Mouse (Mus musculus) hindbrain, embryonic 16.5 days (tissue): ENCODE measurements around the gene Mrps18a. TPM values are rescaled to one million over a fixed set of nuclear protein-coding genes. Genes with fewer than 3 reads are reported as not detected.

Experiments
- ATAC-seq: fragments of 200-750 bp; cut with Nextera tagmentation; 2 replicates; pipeline ENCODE4 v1.8.0; 2017; ENCODE audit warnings: moderate TSS enrichment, moderate library complexity
- H3K27ac ChIP-seq: fragments of 300-500 bp; sonication (generic); 2 replicates; pipeline ENCODE4 v1.5.1; 2014; ENCODE audit warnings: low read depth, mild to moderate bottlenecking, control low read depth, low read length, moderate library complexity
- H3K27me3 ChIP-seq: fragments of 300-500 bp; sonication (generic); replicated peaks from 2 replicates; pipeline ENCODE4 v1.6.1; 2014; ENCODE audit warnings: low read length; ENCODE audit not compliant: control insufficient read depth, insufficient read depth
- H3K36me3 ChIP-seq: fragments of 300-500 bp; sonication (generic); 2 replicates; pipeline ENCODE4 v1.6.1; 2014; ENCODE audit warnings: mild to moderate bottlenecking, low read length, moderate library complexity, mixed read lengths; ENCODE audit not compliant: control insufficient read depth, insufficient read depth
- H3K4me1 ChIP-seq: fragments of 300-500 bp; sonication (generic); 2 replicates; pipeline ENCODE4 v1.6.1; 2014; ENCODE audit warnings: low read depth, low read length; ENCODE audit not compliant: control insufficient read depth, insufficient read depth
- H3K4me2 ChIP-seq: fragments of 300-500 bp; sonication (generic); 2 replicates; pipeline ENCODE4 v1.6.1; 2014; ENCODE audit warnings: mild to moderate bottlenecking, low read length, control low read depth, moderate library complexity
- H3K4me3 ChIP-seq: fragments of 300-500 bp; sonication (generic); 2 replicates; pipeline ENCODE4 v1.5.1; 2014; ENCODE audit warnings: mild to moderate bottlenecking, low read length, control low read depth, moderate library complexity
- H3K9ac ChIP-seq: fragments of 300-500 bp; sonication (generic); 2 replicates; pipeline ENCODE4 v1.6.1; 2014; ENCODE audit warnings: low read depth, mild to moderate bottlenecking, control low read depth, low read length, moderate library complexity
- H3K9me3 ChIP-seq: fragments of 300-500 bp; sonication (generic); 2 replicates; pipeline ENCODE4 v1.6.1; 2014; ENCODE audit warnings: mild to moderate bottlenecking, low read length, moderate library complexity; ENCODE audit not compliant: control insufficient read depth
- WGBS: fragments of 180-500 bp; shearing (Covaris S2); extraction: QIAGEN DNeasy Blood & Tissue Kit; methylation state at CpG from one replicate; pipeline ENCODE4 v1.1.7; 2014; 5-methylcytosine and 5-hydroxymethylcytosine counted together
- polyA plus RNA-seq: library from polyadenylated mRNA; unstranded; fragments of >200 nt; fragmentation: Nextera tagmentation; extraction: Ambion mirVana; gene quantifications from 2 replicates; pipeline ENCODE4 v1.2.1, GENCODE M21; 2015

The Mrps18a gene
- polyA plus RNA-seq, 1 experiment from 2014 or later: 163 TPM

- Histone ChIP-seq H3K36me3 (no peaks in the 10 kb centered on the region), H3K9ac (no peak overlapping the region), H3K4me2 (no peak overlapping the region), H3K27me3 (no peaks in the 10 kb centered on the region), H3K9me3 (no peaks in the 10 kb centered on the region), H3K4me1 (no peaks in the 10 kb centered on the region; the same call in 1 of the 2 replicates), H3K4me3 (no peak overlapping the region), H3K27ac (no peak overlapping the region)
- 76% methylated on average over 5 of the region's 5 CpGs for WGBS
- no peak for ATAC-seq
Observed at GRCm38 (mm10) chr17:46075551-46076259, 35.1 kb upstream of the Mrps18a start.

- H3K27me3 ChIP-seq: no peaks in the 10 kb centered on the region
- no CpG with 5 or more reads among the region's 1 CpGs for WGBS
- H3K9ac ChIP-seq: no peak overlapping the region
- no peaks in the 10 kb centered on the region; the same call in 1 of the 2 replicates for H3K4me1 ChIP-seq
- no peak overlapping the region for H3K4me2 ChIP-seq
- H3K9me3 ChIP-seq: no peaks in the 10 kb centered on the region
- H3K36me3 ChIP-seq: no peaks in the 10 kb centered on the region
- H3K4me3 ChIP-seq: no peak overlapping the region
- ATAC-seq: no peak
- no peak overlapping the region for H3K27ac ChIP-seq
Observed at GRCm38 (mm10) chr17:46076260-46076551, 34.6 kb upstream of the Mrps18a start.

GRCm38 (mm10) chr17:46077921-46078534 is 32.8 kb upstream of the Mrps18a start:
- Histone ChIP-seq H3K4me2 (no peak overlapping the region), H3K27ac (no peak overlapping the region), H3K27me3 (no peaks in the 10 kb centered on the region), H3K9me3 (no peaks in the 10 kb centered on the region), H3K9ac (no peak overlapping the region), H3K4me3 (no peak overlapping the region), H3K36me3 (no peaks in the 10 kb centered on the region), H3K4me1 (no peaks in the 10 kb centered on the region; the same call in 1 of the 2 replicates)
- no peak for ATAC-seq
- 93% methylated on average over 12 of the region's 12 CpGs for WGBS

- Histone ChIP-seq H3K4me3 (no peak overlapping the region), H3K27ac (no peak overlapping the region), H3K9me3 (no peaks in the 10 kb centered on the region), H3K4me2 (no peak overlapping the region), H3K27me3 (no peaks in the 10 kb centered on the region), H3K9ac (no peak overlapping the region), H3K36me3 (no peaks in the 10 kb centered on the region), H3K4me1 (peaks cover 4% of the 10 kb centered on the region)
- no peak for ATAC-seq
- WGBS: 77% methylated on average over 2 of the region's 2 CpGs
Observed at GRCm38 (mm10) chr17:46079037-46079436, 31.7 kb upstream of the Mrps18a start.

- peaks cover 10% of the 10 kb centered on the region for H3K4me1 ChIP-seq
- H3K9ac ChIP-seq: no peak overlapping the region
- no peak overlapping the region for H3K4me2 ChIP-seq
- no peaks in the 10 kb centered on the region for H3K9me3 ChIP-seq
- H3K4me3 ChIP-seq: no peak overlapping the region
- no peak for ATAC-seq
- no peaks in the 10 kb centered on the region for H3K27me3 ChIP-seq
- no peaks in the 10 kb centered on the region for H3K36me3 ChIP-seq
- 36% methylated on average over 7 of the region's 7 CpGs for WGBS
- no peak overlapping the region for H3K27ac ChIP-seq
Observed at GRCm38 (mm10) chr17:46080388-46080787, 30.4 kb upstream of the Mrps18a start.

GRCm38 (mm10) chr17:46081042-46081441 is 29.7 kb upstream of the Mrps18a start:
- Histone ChIP-seq H3K9me3 (no peaks in the 10 kb centered on the region), H3K4me2 (no peak overlapping the region), H3K27me3 (no peaks in the 10 kb centered on the region), H3K27ac (no peak overlapping the region), H3K4me3 (no peak overlapping the region), H3K4me1 (peaks cover 10% of the 10 kb centered on the region), H3K9ac (no peak overlapping the region), H3K36me3 (no peaks in the 10 kb centered on the region)
- WGBS: 63% methylated on average over 5 of the region's 5 CpGs
- ATAC-seq: no peak

GRCm38 (mm10) chr17:46081657-46082056 is 29.1 kb upstream of the Mrps18a start:
- 67% methylated on average over 7 of the region's 7 CpGs for WGBS
- Histone ChIP-seq H3K9ac (no peak overlapping the region), H3K27me3 (no peaks in the 10 kb centered on the region), H3K4me1 (peaks cover 10% of the 10 kb centered on the region), H3K27ac (no peak overlapping the region), H3K4me2 (no peak overlapping the region), H3K4me3 (no peak overlapping the region), H3K9me3 (no peaks in the 10 kb centered on the region), H3K36me3 (no peaks in the 10 kb centered on the region)
- no peak for ATAC-seq

- H3K4me2 ChIP-seq: no peak overlapping the region
Observed at GRCm38 (mm10) chr17:46083381-46083780, 27.4 kb upstream of the Mrps18a start.

GRCm38 (mm10) chr17:46084091-46084501 is 26.7 kb upstream of the Mrps18a start:
- peak; percentile 94 for ATAC-seq
- peak overlapping the region; percentile 38; the same call in 1 of the 2 replicates for H3K9ac ChIP-seq

More at GRCm38 (mm10) chr17:46083381-46083780, 27.4 kb upstream of the Mrps18a start:
- no peak for ATAC-seq
- no peaks in the 10 kb centered on the region for H3K27me3 ChIP-seq
- H3K4me1 ChIP-seq: peaks cover 10% of the 10 kb centered on the region
- H3K36me3 ChIP-seq: no peaks in the 10 kb centered on the region
- H3K9me3 ChIP-seq: no peaks in the 10 kb centered on the region
- 78% methylated on average over 3 of the region's 3 CpGs for WGBS
- H3K4me3 ChIP-seq: no peak overlapping the region
- H3K27ac ChIP-seq: peak overlapping the region; percentile 78
- H3K9ac ChIP-seq: no peak overlapping the region

More at GRCm38 (mm10) chr17:46084091-46084501, 26.7 kb upstream of the Mrps18a start:
- Histone ChIP-seq H3K9me3 (no peaks in the 10 kb centered on the region), H3K27ac (peak overlapping the region; percentile 78), H3K4me2 (peak overlapping the region; percentile 42), H3K27me3 (no peaks in the 10 kb centered on the region), H3K36me3 (no peaks in the 10 kb centered on the region), H3K4me1 (peaks cover 10% of the 10 kb centered on the region), H3K4me3 (no peak overlapping the region)
- WGBS: 11% methylated on average over 10 of the region's 10 CpGs
